Mouse (Mus musculus) megakaryocyte, embryonic 14.5 days (primary cell): ENCODE data around the gene Gm20388. TPM values are rescaled to one million over a fixed set of nuclear protein-coding genes. Genes with fewer than 3 reads are reported as not detected.

Source experiments
- H3K27me3 ChIP-seq: replicated peaks from 2 replicates; pipeline ENCODE3; 2012; ENCODE audit warnings: inconsistent platforms
- H3K36me3 ChIP-seq: replicated peaks from 2 replicates; pipeline ENCODE3; 2012; ENCODE audit warnings: low read length, inconsistent platforms, mixed read lengths
- H3K4me1 ChIP-seq: 2 replicates; pipeline ENCODE4 v1.6.1; 2012; ENCODE audit warnings: inconsistent platforms
- H3K4me3 ChIP-seq: replicated peaks from 2 replicates; pipeline ENCODE3; 2012; ENCODE audit warnings: moderate library complexity, mild to moderate bottlenecking, inconsistent platforms
- H3K9me3 ChIP-seq: 2 replicates; pipeline ENCODE4 v1.6.1; 2012; ENCODE audit warnings: inconsistent platforms
- FLI1 ChIP-seq: IDR thresholded peaks from 2 replicates; pipeline ENCODE4 v1.6.1; 2012; ENCODE audit warnings: low read length, inconsistent platforms, mixed read lengths
- GATA1 ChIP-seq: IDR thresholded peaks from 3 replicates; pipeline ENCODE4 v1.6.1; 2012; ENCODE audit warnings: mixed read lengths, low read length, inconsistent platforms, borderline replicate concordance
- polyA plus RNA-seq: library from polyadenylated mRNA; stranded (reverse); fragments of >175 nt; gene quantifications from 2 replicates; pipeline ENCODE4 v1.2.3, GENCODE M21; 2012; ENCODE audit warnings: low replicate concordance; ENCODE audit not compliant: insufficient read depth

The Gm20388 gene
- polyA plus RNA-seq, 1 experiment = 111 TPM

DNA sequence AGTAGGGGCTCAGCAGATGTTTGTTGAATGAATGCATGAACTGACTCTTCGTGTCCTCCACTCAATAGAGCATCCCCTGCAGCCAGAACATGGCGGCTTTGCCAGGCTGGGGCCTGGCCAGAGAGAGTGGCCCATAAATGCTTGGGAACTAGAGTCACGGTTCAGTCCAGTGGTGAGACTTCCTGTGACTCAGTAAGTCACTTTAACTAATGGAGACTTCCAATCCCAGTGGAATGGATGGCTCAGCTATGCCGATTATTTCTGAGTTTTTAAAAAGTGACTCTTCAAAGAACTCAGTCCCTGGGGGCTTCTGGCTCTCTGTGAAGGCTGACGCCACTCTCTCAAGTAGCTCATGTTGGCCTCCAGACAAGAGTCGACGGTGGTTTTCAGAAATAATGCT lies 1285.3 kb downstream of the Gm20388 start:
- Histone ChIP-seq H3K4me3 (no peak overlapping the region), H3K4me1 (peaks cover 16% of the 10 kb centered on the region), H3K36me3 (no peaks in the 10 kb centered on the region), H3K9me3 (no peaks in the 10 kb centered on the region), H3K27me3 (peaks cover 96% of the 10 kb centered on the region)
- TF ChIP-seq GATA1 (no peak), FLI1 (no peak)

- TF ChIP-seq GATA1 = no peak
- TF ChIP-seq FLI1 = no peak
- H3K27me3 ChIP-seq = peaks cover 94% of the 10 kb centered on the region
- H3K4me3 ChIP-seq = no peak overlapping the region
- no peaks in the 10 kb centered on the region for H3K36me3 ChIP-seq
- peaks cover 16% of the 10 kb centered on the region for H3K4me1 ChIP-seq
- H3K9me3 ChIP-seq = no peaks in the 10 kb centered on the region
These were observed 1286.4 kb downstream of the Gm20388 start for GRCm38 (mm10) chr8:121196726-121197668.

DNA sequence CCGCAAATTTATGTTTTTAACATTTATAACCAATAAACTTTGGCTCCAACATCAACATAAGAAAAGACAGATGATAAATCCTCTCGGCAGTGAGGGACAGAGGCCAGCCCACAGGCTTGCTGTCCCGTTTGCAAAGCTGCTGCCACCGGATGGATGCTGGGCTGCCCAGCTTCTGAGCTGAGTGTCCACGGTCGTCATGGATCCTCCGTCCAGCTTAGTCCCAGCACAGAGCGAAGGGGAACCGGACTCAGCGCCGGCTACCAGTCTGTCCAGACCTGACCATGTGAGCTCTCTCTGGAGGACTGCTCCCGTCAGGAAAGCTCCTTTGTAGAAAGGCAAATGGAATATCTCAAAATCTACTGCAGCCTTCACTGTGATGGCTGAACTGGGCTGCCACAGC lies 1289.4 kb downstream of the Gm20388 start:
- Histone ChIP-seq H3K9me3 (no peaks in the 10 kb centered on the region), H3K4me3 (no peak overlapping the region), H3K4me1 (peaks cover 5% of the 10 kb centered on the region), H3K36me3 (no peaks in the 10 kb centered on the region), H3K27me3 (peaks cover 95% of the 10 kb centered on the region)
- TF ChIP-seq GATA1 = no peak
- TF ChIP-seq FLI1 = no peak

DNA sequence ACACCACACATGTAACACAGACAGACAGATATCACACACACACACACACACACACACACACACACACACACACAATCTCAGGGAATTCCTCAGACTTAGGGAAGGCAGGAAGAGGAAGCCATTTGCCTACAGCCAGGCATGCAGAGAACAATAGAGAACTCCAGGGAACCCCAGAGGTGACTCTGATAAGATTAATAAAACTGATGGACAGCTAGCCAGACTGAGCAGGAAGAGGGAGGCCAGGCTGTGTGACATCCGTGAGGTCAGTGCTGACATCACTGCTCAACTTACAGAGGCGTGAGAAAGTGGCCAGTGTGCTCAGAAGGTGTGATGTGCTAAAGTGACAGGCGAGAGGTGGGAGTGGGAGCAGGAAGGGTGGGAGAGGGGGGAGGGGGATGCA lies 1290.3 kb downstream of the Gm20388 start:
- peaks cover 95% of the 10 kb centered on the region for H3K27me3 ChIP-seq
- no peaks in the 10 kb centered on the region for H3K9me3 ChIP-seq
- TF ChIP-seq GATA1 = no peak
- no peak for TF ChIP-seq FLI1

DNA sequence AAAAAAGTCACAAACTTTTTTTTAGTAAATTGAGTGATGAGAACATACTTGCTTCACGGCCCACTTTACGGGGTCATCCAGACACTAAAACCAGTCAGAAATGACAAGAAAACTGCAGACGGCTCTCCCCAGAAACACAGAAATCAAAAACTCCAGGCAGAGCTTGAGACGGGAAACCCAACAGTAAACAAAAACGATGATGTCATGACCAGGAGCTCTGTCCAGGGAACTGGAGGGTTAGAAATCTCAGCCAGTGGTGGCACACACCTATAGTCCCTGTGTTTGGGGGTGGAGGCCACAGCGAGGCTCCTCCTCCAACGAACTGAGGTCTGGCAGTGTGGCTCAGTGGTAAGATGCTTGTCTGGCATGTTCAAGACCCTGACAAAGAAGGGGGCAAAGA lies 1291.0 kb downstream of the Gm20388 start:
- no peaks in the 10 kb centered on the region for H3K36me3 ChIP-seq
- peaks cover 5% of the 10 kb centered on the region for H3K4me1 ChIP-seq
- peaks cover 93% of the 10 kb centered on the region for H3K27me3 ChIP-seq
- H3K4me3 ChIP-seq = no peak overlapping the region
- TF ChIP-seq GATA1 (no peak), FLI1 (no peak)
- H3K9me3 ChIP-seq = no peaks in the 10 kb centered on the region

More for the DNA sequence above, 1290.3 kb downstream of the Gm20388 start:
- peaks cover 5% of the 10 kb centered on the region for H3K4me1 ChIP-seq
- no peaks in the 10 kb centered on the region for H3K36me3 ChIP-seq
- H3K4me3 ChIP-seq = no peak overlapping the region

- Histone ChIP-seq H3K4me3 (no peak overlapping the region), H3K36me3 (no peaks in the 10 kb centered on the region), H3K27me3 (peaks cover 93% of the 10 kb centered on the region), H3K9me3 (no peaks in the 10 kb centered on the region), H3K4me1 (no peaks in the 10 kb centered on the region; the same call in 1 of the 2 replicates)
- no peak for TF ChIP-seq GATA1
- TF ChIP-seq FLI1 = no peak
These were observed 1293.2 kb downstream of the Gm20388 start for GRCm38 (mm10) chr8:121203612-121204376.

DNA sequence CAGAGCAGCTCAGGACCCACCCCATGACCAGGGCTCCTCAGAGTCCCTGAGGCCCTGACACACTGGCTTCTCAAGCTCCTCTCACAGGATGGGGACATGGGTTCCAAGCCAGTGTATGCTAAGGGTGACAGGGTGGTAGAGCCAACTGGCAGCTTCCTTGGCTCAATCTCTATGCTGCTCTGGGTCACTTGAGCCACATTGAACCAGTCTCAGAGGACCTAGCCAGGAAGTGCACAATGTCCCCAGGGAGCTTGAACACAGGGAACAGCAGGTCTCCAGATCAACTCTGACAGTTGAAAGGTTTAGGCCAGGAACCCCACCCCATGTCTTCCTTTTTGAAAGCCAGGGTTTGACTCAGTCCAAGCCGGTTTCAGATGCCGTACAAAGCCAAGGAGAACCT lies 1296.5 kb downstream of the Gm20388 start:
- TF ChIP-seq FLI1 = no peak
- H3K36me3 ChIP-seq = no peaks in the 10 kb centered on the region
- H3K4me3 ChIP-seq = no peak overlapping the region
- H3K9me3 ChIP-seq = peaks cover 9% of the 10 kb centered on the region
- H3K27me3 ChIP-seq = peaks cover 95% of the 10 kb centered on the region
- no peaks in the 10 kb centered on the region for H3K4me1 ChIP-seq

GRCm38 (mm10) chr8:121210627-121211026 lies 1300.0 kb downstream of the Gm20388 start:
- no peak overlapping the region for H3K4me3 ChIP-seq
- no peaks in the 10 kb centered on the region for H3K36me3 ChIP-seq
- H3K4me1 ChIP-seq = peaks cover 3% of the 10 kb centered on the region; the same call in 1 of the 2 replicates
- peaks cover 32% of the 10 kb centered on the region for H3K9me3 ChIP-seq
- peaks cover 93% of the 10 kb centered on the region for H3K27me3 ChIP-seq
- no peak for TF ChIP-seq GATA1

DNA sequence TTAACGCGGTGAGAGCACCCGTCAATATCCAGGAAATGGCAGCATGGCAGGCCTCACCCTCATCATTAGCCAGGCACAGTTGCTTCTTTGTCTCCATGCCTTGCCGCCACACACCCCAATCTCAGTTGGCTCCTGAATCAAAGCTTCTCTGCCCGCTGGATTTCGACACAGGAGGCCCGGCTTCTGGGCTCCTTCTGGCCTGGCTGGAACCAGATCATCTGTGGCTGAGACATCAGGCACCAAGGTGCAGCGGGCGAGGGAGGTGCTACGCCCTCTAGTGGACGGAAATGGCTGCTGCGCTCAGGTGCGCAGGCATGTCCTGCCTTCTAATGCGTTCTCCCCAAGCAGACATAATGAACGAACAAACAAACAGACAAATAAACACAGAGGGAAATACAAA lies 1302.6 kb downstream of the Gm20388 start:
- H3K4me1 ChIP-seq = peaks cover 8% of the 10 kb centered on the region
- H3K27me3 ChIP-seq = peaks cover 95% of the 10 kb centered on the region
- no peaks in the 10 kb centered on the region for H3K36me3 ChIP-seq
- TF ChIP-seq FLI1 (no peak), GATA1 (no peak)
- no peak overlapping the region for H3K4me3 ChIP-seq
- peaks cover 48% of the 10 kb centered on the region for H3K9me3 ChIP-seq

- H3K36me3 ChIP-seq = no peaks in the 10 kb centered on the region
- H3K27me3 ChIP-seq = peaks cover 93% of the 10 kb centered on the region
- H3K9me3 ChIP-seq = peaks cover 52% of the 10 kb centered on the region
- TF ChIP-seq GATA1 = no peak
- no peak for TF ChIP-seq FLI1
- peaks cover 8% of the 10 kb centered on the region for H3K4me1 ChIP-seq
- H3K4me3 ChIP-seq = no peak overlapping the region
These were observed 1303.0 kb downstream of the Gm20388 start for GRCm38 (mm10) chr8:121213651-121214050.
